Mouse (Mus musculus): ENCODE measurements at regions not wholly inside any gene's neighbourhood (a gene's known extent, or its start where the extent isn't known, plus 50 kb on each side); places are given as distances from the start of the nearest gene placed in this dataset.

- Histone ChIP-seq H3K4me1 (ENCODE audit: control insufficient read depth, insufficient read depth, low read length) (peaks cover 6% of the 10 kb centered on the region; the same call in 1 of the 2 replicates), H3K36me3 (ENCODE audit: control insufficient read depth, insufficient read depth, low read length) (no peaks in the 10 kb centered on the region), H3K27me3 (ENCODE audit: control insufficient read depth, insufficient read depth, low read length) (no peaks in the 10 kb centered on the region), H3K4me2 (peak overlapping the region; percentile 25), H3K9ac (ENCODE audit: low read depth, low read length) (no peak overlapping the region), H3K4me3 (ENCODE audit: low read depth, low read length) (no peak overlapping the region), H3K27ac (ENCODE audit: low read depth, low read length) (peak overlapping the region; percentile 29; the same call in 1 of the 2 replicates), H3K9me3 (replicated peaks; ENCODE audit: control insufficient read depth, low read length) (no peaks in the 10 kb centered on the region)
- peak; percentile 56; the same call in 1 of the 2 replicates for ATAC-seq (replicated peaks; ENCODE audit: insufficient number of reproducible peaks, low FRiP score, low TSS enrichment)
- 22% methylated on average over 15 of the region's 15 CpGs for WGBS (ENCODE audit: insufficient replicate concordance)
Measured at GRCm38 (mm10) chr17:68165171-68165825, 108.3 kb upstream of the L3mbtl4 start.

DNA sequence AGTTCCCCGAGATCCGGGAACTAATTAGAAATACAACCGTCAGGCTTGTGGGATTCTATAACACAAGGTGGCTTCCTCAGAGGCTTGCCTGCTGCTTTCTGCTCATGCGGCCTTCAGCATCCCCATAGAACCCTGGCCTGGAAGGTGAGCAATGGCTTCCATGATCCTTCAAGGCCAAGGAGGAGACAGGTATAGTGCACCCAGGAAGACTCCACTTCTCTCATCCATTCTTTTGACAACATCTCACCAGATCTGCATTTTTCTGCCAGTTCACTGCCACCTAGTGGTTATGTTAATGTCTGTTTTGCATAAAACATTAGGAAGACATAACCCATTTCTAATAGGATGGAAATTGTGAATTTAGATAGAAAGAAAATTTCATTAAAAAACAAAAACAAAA is 107.2 kb upstream of the L3mbtl4 start:
- 73% methylated on average over 4 of the region's 4 CpGs for WGBS (ENCODE audit: insufficient replicate concordance)
- H3K4me2 ChIP-seq: no peak overlapping the region
- no peak overlapping the region for H3K4me3 ChIP-seq (ENCODE audit: low read depth, low read length)
- H3K27me3 ChIP-seq (ENCODE audit: control insufficient read depth, insufficient read depth, low read length): no peaks in the 10 kb centered on the region
- H3K9me3 ChIP-seq (replicated peaks; ENCODE audit: control insufficient read depth, low read length): no peaks in the 10 kb centered on the region
- ATAC-seq (replicated peaks; ENCODE audit: insufficient number of reproducible peaks, low FRiP score, low TSS enrichment): no peak
- H3K36me3 ChIP-seq (ENCODE audit: control insufficient read depth, insufficient read depth, low read length): no peaks in the 10 kb centered on the region
- no peak overlapping the region for H3K27ac ChIP-seq (ENCODE audit: low read depth, low read length)
- peaks cover 6% of the 10 kb centered on the region; the same call in 1 of the 2 replicates for H3K4me1 ChIP-seq (ENCODE audit: control insufficient read depth, insufficient read depth, low read length)
- H3K9ac ChIP-seq (ENCODE audit: low read depth, low read length): no peak overlapping the region

DNA sequence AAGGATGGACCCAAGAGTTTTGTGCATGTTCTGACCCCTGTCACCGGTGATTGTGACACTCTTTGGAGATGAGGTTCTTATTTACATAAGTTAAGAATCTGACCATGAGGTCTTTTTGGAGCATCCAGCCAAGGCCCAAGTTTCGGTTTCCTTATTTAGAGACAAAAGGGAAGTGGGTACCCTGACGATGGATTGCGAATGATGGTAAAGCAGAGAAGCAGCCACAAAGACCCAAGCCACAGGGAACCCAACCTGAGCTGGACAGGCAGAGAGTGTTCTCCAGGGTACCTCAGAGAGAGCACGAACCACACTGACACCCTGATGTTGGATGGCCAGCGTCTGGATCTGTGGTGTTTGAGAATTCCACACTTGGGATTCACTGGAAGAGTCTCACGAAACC is 100.8 kb upstream of the L3mbtl4 start:
- Histone ChIP-seq H3K9me3 (replicated peaks; ENCODE audit: control insufficient read depth, low read length) (no peaks in the 10 kb centered on the region), H3K27me3 (ENCODE audit: control insufficient read depth, insufficient read depth, low read length) (no peaks in the 10 kb centered on the region), H3K27ac (ENCODE audit: low read depth, low read length) (no peak overlapping the region), H3K4me3 (ENCODE audit: low read depth, low read length) (no peak overlapping the region), H3K4me1 (ENCODE audit: control insufficient read depth, insufficient read depth, low read length) (no peaks in the 10 kb centered on the region), H3K4me2 (no peak overlapping the region), H3K9ac (ENCODE audit: low read depth, low read length) (no peak overlapping the region), H3K36me3 (ENCODE audit: control insufficient read depth, insufficient read depth, low read length) (no peaks in the 10 kb centered on the region)
- 80% methylated on average over 7 of the region's 7 CpGs for WGBS (ENCODE audit: insufficient replicate concordance)
- no peak for ATAC-seq (replicated peaks; ENCODE audit: insufficient number of reproducible peaks, low FRiP score, low TSS enrichment)

GRCm38 (mm10) chr17:68176611-68177165 is 96.9 kb upstream of the L3mbtl4 start:
- H3K27me3 ChIP-seq (ENCODE audit: control insufficient read depth, insufficient read depth, low read length): no peaks in the 10 kb centered on the region
- H3K4me1 ChIP-seq (ENCODE audit: control insufficient read depth, insufficient read depth, low read length): no peaks in the 10 kb centered on the region
- WGBS (ENCODE audit: insufficient replicate concordance): 56% methylated on average over 9 of the region's 9 CpGs
- no peak overlapping the region for H3K4me3 ChIP-seq (ENCODE audit: low read depth, low read length)
- H3K36me3 ChIP-seq (ENCODE audit: control insufficient read depth, insufficient read depth, low read length): no peaks in the 10 kb centered on the region
- no peak overlapping the region for H3K4me2 ChIP-seq
- no peak overlapping the region for H3K27ac ChIP-seq (ENCODE audit: low read depth, low read length)
- no peak overlapping the region for H3K9ac ChIP-seq (ENCODE audit: low read depth, low read length)
- H3K9me3 ChIP-seq (replicated peaks; ENCODE audit: control insufficient read depth, low read length): no peaks in the 10 kb centered on the region
- no peak for ATAC-seq (replicated peaks; ENCODE audit: insufficient number of reproducible peaks, low FRiP score, low TSS enrichment)

DNA sequence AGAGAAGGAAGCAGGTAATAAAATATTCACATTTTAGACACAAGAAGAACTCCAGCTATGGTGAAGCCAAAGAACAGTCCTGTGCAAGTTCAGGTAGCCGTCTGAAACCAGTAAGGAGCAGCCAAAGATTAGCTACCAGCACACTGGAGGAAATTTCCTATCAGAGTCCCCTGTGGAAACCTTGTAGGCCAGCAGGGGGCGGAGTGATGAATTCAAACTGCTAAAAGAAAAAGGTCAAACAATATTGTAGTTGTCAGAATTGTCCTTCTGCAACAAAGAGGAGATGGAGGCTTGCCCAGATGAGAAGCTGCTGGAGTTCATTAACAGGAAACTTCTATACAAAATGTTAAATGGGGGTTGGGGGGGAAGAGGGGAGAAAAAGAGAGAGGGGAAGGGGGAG is 95.8 kb upstream of the L3mbtl4 start:
- Histone ChIP-seq H3K4me3 (ENCODE audit: low read depth, low read length) (no peak overlapping the region), H3K27ac (ENCODE audit: low read depth, low read length) (no peak overlapping the region), H3K27me3 (ENCODE audit: control insufficient read depth, insufficient read depth, low read length) (no peaks in the 10 kb centered on the region), H3K36me3 (ENCODE audit: control insufficient read depth, insufficient read depth, low read length) (no peaks in the 10 kb centered on the region), H3K9ac (ENCODE audit: low read depth, low read length) (no peak overlapping the region), H3K9me3 (replicated peaks; ENCODE audit: control insufficient read depth, low read length) (no peaks in the 10 kb centered on the region), H3K4me2 (no peak overlapping the region), H3K4me1 (ENCODE audit: control insufficient read depth, insufficient read depth, low read length) (no peaks in the 10 kb centered on the region)
- WGBS (ENCODE audit: insufficient replicate concordance): 28% methylated on average over 2 of the region's 2 CpGs
- ATAC-seq (replicated peaks; ENCODE audit: insufficient number of reproducible peaks, low FRiP score, low TSS enrichment): no peak

- no peak overlapping the region for H3K4me3 ChIP-seq (ENCODE audit: low read depth, low read length)
- no peaks in the 10 kb centered on the region for H3K27me3 ChIP-seq (ENCODE audit: control insufficient read depth, insufficient read depth, low read length)
- ATAC-seq (replicated peaks; ENCODE audit: insufficient number of reproducible peaks, low FRiP score, low TSS enrichment): no peak
- no peak overlapping the region for H3K9ac ChIP-seq (ENCODE audit: low read depth, low read length)
- H3K27ac ChIP-seq (ENCODE audit: low read depth, low read length): no peak overlapping the region
- no peaks in the 10 kb centered on the region for H3K36me3 ChIP-seq (ENCODE audit: control insufficient read depth, insufficient read depth, low read length)
- 43% methylated on average over 2 of the region's 2 CpGs for WGBS (ENCODE audit: insufficient replicate concordance)
- no peaks in the 10 kb centered on the region for H3K4me1 ChIP-seq (ENCODE audit: control insufficient read depth, insufficient read depth, low read length)
- no peaks in the 10 kb centered on the region for H3K9me3 ChIP-seq (replicated peaks; ENCODE audit: control insufficient read depth, low read length)
- no peak overlapping the region for H3K4me2 ChIP-seq
Measured at GRCm38 (mm10) chr17:68185385-68185784, 88.2 kb upstream of the L3mbtl4 start.

DNA sequence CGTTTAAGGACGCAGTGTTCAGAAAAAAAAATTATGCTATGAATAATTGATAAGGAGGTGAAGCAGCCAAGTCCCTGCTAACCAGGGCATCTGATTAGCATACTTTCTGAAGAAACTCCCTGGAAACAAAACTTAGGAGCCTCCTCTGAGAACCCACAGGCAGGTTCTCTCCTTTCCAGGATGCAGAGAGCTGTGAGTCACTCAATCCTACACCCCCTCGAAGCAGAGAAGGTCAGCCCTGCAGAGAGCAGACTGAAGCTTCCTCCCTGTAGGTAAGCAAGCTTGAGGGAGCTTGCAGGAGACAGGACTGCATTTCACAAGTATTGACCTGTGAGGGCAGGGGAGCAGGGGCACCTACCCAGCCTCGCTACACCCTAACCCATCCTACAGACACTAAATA is 83.7 kb upstream of the L3mbtl4 start:
- H3K4me2 ChIP-seq: no peak overlapping the region
- 81% methylated on average over 4 of the region's 4 CpGs for WGBS (ENCODE audit: insufficient replicate concordance)

DNA sequence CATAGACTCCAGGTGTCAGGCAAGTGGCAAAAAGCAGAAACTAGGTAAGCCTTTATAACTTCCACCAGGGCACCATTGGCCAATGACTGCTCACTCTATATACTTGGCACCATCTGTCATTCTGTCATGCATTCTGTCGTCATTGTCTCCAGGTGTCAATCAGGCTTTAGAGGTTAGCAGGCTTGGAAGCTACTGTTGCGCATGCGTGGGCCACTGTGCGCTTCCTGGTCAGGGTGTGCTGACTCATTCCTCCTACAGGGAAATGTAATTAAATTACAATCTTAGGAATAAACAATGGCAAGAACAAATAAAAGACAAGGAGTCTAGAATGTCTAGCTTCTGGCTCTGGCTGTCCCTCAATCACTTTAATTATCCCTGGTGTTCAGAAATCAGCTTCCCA is 68.1 kb upstream of the L3mbtl4 start:
- Histone ChIP-seq H3K9ac (ENCODE audit: low read depth, low read length) (no peak overlapping the region), H3K4me2 (no peak overlapping the region), H3K27me3 (ENCODE audit: control insufficient read depth, insufficient read depth, low read length) (no peaks in the 10 kb centered on the region), H3K27ac (ENCODE audit: low read depth, low read length) (no peak overlapping the region), H3K36me3 (ENCODE audit: control insufficient read depth, insufficient read depth, low read length) (no peaks in the 10 kb centered on the region), H3K4me3 (ENCODE audit: low read depth, low read length) (no peak overlapping the region), H3K9me3 (replicated peaks; ENCODE audit: control insufficient read depth, low read length) (no peaks in the 10 kb centered on the region), H3K4me1 (ENCODE audit: control insufficient read depth, insufficient read depth, low read length) (no peaks in the 10 kb centered on the region)
- ATAC-seq (replicated peaks; ENCODE audit: insufficient number of reproducible peaks, low FRiP score, low TSS enrichment): no peak
- WGBS (ENCODE audit: insufficient replicate concordance): 86% methylated on average over 4 of the region's 4 CpGs

More for the DNA sequence above, 83.7 kb upstream of the L3mbtl4 start:
- H3K9me3 ChIP-seq (replicated peaks; ENCODE audit: control insufficient read depth, low read length): no peaks in the 10 kb centered on the region
- H3K4me1 ChIP-seq (ENCODE audit: control insufficient read depth, insufficient read depth, low read length): no peaks in the 10 kb centered on the region
- H3K9ac ChIP-seq (ENCODE audit: low read depth, low read length): no peak overlapping the region
- no peak for ATAC-seq (replicated peaks; ENCODE audit: insufficient number of reproducible peaks, low FRiP score, low TSS enrichment)
- no peak overlapping the region for H3K27ac ChIP-seq (ENCODE audit: low read depth, low read length)
- no peaks in the 10 kb centered on the region for H3K36me3 ChIP-seq (ENCODE audit: control insufficient read depth, insufficient read depth, low read length)
- H3K4me3 ChIP-seq (ENCODE audit: low read depth, low read length): no peak overlapping the region
- no peaks in the 10 kb centered on the region for H3K27me3 ChIP-seq (ENCODE audit: control insufficient read depth, insufficient read depth, low read length)

DNA sequence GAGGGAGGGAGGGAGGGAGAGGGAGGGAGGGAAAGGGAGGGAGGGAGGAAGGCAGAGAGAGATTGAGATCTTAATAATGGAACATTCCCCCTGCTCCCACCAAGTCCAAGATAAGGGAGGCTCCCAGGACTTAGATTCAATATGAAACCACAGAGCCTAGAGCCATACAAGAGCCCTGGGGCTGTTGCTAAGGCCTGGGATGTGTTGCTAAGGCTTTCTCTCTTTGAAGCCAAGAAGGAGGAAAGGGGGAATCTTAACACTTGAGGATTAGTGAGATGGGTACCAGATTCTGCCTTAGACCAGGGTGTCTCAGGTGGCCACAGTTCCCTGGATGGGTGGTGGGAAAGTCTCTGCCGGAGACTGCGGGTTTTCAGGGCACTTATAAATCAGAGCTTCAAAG is 64.8 kb upstream of the L3mbtl4 start:
- 20% methylated on average over 2 of the region's 2 CpGs for WGBS (ENCODE audit: insufficient replicate concordance)
- no peaks in the 10 kb centered on the region for H3K36me3 ChIP-seq (ENCODE audit: control insufficient read depth, insufficient read depth, low read length)
- no peaks in the 10 kb centered on the region for H3K9me3 ChIP-seq (replicated peaks; ENCODE audit: control insufficient read depth, low read length)

More for the DNA sequence above, 64.8 kb upstream of the L3mbtl4 start:
- H3K27ac ChIP-seq (ENCODE audit: low read depth, low read length): no peak overlapping the region
- no peak overlapping the region for H3K4me3 ChIP-seq (ENCODE audit: low read depth, low read length)
- H3K4me2 ChIP-seq: no peak overlapping the region
- no peak for ATAC-seq (replicated peaks; ENCODE audit: insufficient number of reproducible peaks, low FRiP score, low TSS enrichment)
- H3K27me3 ChIP-seq (ENCODE audit: control insufficient read depth, insufficient read depth, low read length): no peaks in the 10 kb centered on the region
- H3K4me1 ChIP-seq (ENCODE audit: control insufficient read depth, insufficient read depth, low read length): no peaks in the 10 kb centered on the region
- no peak overlapping the region for H3K9ac ChIP-seq (ENCODE audit: low read depth, low read length)
